Mouse (Mus musculus): ENCODE data around the gene Elfn2. TPM values are rescaled to one million over a fixed set of nuclear protein-coding genes. Genes with fewer than 3 reads are reported as not detected.

The Elfn2 gene
- polyA plus RNA-seq, 1 experiment: 0.04 TPM

DNA sequence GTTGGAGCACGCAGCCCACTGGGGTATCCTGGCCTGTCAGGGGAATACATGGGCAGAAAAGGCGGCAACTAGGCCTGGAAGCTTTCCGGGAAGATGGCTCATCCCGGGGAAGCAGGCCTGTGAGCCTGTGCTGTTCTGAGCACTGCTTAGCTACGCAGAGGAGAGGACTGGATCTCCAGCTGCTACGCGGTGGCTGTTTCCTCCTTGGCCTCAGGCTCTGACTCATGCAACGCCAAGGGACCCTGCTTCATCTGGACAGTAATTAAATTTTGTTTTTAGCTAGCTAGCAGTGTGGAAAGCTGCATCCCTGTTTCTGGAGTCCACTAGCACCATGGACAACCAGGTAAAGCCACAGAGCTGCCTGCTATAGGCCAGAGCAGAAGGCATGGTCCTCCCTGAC, 36.8 kb downstream of the Elfn2 start:
- DNase-seq (ENCODE audit: low spot score): no peak

DNA sequence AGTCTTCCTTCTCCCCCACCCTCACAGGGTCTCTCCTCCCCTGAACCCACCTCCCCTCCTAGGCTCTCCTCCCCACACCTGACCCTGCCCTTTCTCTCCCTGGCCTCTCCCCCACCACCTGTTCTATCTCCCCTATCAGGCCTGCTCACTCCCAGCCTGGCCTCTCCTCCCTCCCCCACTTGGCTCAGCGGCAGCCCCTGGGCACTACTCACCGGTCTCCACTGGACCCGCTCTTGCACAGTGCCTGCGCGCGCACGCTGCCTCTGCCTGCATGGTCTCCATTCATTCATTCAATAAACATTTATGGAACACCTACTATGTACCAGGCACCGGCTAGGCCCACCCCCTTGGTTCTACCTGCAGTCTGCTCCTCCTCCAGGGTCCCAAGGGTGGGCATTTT, 37.3 kb downstream of the Elfn2 start:
- DNase-seq (ENCODE audit: low spot score): no peak

DNA sequence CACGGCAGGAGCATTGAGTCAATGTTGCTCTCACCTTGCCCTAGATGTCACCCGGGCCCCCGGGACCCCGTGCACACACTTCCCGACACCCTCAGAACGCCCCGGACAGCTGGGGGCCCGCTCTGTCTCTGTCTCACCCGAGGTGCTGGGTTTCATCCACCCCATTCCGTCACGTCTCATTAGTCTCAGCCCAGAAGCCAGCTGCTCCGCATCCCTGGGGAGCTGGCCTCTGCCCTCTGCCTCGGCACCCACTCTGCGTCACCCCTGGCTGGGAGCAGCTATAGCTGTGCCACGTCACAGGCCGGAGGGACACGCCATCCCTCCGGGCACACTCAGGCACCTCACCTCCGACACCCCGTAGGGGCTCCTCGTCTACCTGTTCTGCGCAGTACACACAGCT, 38.3 kb downstream of the Elfn2 start:
- DNase-seq (ENCODE audit: low spot score): no peak

DNA sequence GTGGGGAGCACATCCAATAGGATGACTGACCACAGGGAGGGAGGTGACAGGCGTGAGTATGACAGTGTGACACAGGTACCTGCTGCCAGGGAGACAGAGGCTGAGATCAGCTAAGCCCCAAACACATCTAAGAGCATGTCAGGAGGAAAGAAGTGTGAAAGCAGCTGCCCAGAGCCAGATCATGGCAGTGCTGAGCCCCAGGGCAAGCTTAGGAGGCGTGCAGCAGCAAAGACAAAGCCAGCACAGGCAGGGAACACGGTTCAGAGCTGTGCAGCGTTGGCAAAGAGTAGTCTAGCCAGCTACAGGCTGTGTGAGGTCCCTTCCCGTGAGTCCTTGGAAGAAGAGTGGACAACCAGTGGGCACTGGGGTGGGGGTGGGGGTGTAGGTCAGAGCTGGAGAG, 40.9 kb downstream of the Elfn2 start:
- DNase-seq (ENCODE audit: low spot score): no peak

DNA sequence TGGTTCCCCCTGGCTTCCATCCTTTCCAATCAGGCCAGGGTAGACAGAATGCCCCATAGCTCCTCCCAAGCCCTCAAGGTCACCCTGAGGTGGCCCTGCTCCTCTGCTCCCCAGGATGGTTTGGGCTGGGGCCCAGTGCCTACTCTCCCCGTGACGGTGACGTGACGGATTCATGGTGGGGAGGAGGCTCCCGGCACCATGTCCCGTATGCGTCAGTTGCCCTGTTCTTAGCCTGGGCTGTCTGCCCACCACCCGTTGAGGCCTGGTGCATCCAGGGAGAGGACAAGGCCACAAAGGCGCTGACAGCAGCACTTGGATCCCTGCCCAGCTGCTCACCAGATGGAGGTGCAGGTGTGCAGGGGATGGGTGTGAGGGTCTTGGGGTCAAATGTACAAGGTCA, 41.6 kb downstream of the Elfn2 start:
- no peak for DNase-seq (ENCODE audit: low spot score)

DNA sequence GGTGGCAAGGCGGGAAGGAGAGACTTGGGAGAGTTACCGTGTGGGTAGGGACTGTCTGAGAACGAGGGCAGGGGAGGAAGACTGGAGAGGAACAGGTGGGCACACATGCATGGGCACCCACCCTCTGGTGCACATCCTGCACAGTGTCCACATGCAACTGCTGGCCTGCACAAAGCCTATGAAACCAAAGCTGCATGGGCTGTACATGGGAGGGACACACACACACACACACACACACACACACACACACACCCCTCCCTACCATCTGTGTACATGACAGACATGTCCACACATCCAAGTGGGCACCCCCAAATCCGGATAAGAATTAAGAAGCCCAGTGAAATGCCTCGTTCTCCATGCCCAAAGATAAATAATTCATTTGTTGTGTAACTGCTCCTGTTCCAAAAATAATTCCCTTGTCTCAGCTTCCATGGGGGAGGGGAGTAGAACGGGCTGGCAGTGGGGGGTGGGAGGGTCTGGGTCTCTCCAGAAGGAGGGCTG, 43.6 kb downstream of the Elfn2 start:
- DNase-seq (ENCODE audit: low spot score): no peak

DNA sequence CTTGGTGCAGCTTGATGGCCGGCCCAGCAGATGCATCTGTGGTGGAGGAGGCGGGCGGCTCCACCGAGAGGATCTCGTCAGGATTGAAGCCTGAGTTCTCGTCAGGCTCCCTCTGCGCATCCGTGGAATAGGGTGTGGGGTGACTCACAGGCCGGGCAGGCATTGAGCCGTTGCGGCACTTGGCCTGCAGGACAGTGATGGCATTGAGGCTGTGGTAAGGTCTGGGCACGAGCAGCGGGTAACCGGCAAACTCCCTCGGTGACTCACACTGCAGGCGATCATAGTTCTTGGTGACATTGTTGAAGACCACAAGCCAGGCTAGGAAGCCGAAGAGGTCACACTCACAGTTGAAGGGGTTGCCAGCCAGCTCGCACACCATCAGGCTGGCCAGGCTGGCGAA, 45.1 kb downstream of the Elfn2 start:
- DNase-seq (ENCODE audit: low spot score): no peak

DNA sequence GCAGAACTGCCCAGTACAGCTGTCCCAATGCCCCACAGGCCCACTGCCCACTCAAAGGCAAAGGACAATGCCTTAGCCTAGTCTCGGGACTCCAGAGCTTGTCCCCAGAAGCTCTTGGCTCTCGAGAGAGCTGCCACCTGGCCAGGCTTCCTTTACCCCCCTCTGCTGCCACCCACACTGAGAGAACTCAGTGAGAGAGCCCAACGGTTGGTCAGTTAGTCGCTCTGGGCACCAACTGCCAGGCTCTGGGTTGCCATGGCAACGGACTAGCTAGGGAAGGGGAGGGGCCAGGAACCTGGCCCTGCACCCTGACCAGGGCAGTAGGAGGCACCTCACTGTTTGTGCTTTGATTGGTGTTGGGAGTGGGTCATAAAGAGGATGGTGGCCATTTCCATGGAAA, 48.2 kb downstream of the Elfn2 start:
- DNase-seq (ENCODE audit: low spot score): no peak

DNA sequence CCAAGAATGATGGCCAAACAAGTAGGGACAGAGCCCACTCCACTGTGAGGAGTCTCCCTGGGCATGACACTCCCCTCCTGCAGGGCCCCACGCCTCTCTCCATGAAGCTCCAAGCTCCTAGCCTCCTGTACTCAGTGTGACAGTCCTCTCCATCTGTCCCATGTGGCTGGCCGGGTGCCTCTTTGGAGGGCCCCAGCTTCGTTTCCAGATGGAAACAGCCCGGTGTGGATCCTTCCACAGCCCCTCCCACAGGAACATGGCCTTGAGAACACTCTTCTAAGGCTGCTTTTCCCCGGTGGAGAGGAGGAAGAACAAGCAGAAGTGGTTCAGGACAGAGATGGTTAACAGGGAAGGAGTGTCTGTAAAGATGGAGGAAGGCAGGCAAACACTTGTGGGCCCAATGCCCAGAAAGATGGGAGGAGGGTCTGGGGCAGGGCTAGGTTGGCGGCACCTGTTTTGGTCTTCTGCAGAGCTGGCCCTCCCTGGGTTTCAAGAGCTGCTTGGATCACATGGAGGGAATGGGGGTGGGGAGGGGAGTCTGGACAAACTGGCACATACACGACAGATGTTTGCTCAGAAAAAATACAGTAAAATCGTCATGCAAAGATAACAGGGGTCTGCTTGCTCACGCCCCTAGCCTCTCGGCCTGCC, 49.2 kb downstream of the Elfn2 start:
- no peak for DNase-seq (ENCODE audit: low spot score)

DNA sequence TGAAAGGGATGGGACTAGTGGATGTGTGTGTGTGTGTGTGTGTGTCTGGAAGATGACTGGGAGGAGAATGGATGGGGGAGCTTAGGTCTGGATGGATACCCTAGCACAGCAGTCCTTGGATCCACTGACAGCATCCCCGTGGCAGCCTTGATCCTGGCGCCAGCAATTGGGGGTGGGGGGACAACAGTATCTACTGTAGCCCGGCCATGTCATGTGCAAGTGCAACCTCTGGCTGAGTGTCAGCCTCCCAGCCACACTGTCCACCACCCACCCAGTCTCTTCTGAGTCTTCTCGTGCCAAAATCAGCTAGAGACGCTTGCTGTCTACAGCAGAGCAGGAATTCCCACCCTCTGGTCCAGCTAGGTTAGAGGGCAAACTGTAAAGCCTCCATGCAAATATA, 54.3 kb downstream of the Elfn2 start:
- DNase-seq (ENCODE audit: low spot score): no peak

DNA sequence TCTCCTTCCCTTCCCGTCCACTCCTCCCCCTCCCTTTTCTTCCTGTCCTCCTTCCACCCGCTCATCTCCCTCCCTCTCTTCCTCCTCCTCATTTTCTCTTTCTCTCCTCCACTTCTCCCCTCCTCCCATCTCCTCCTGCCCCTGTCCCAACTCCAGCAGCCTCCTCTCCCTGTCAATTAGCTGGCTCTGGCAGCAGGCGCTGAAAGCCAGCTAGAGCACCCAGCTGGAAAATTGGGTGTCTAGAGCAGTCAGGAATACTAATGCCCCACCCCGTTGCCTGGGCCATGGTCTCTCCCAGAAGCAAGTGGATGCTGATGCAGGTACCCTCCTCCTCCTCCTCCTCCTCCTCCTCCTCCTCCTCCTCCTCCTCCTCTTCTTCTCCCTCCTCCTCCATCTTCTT, 67.4 kb downstream of the Elfn2 start:
- no peak for DNase-seq (ENCODE audit: low spot score)

DNA sequence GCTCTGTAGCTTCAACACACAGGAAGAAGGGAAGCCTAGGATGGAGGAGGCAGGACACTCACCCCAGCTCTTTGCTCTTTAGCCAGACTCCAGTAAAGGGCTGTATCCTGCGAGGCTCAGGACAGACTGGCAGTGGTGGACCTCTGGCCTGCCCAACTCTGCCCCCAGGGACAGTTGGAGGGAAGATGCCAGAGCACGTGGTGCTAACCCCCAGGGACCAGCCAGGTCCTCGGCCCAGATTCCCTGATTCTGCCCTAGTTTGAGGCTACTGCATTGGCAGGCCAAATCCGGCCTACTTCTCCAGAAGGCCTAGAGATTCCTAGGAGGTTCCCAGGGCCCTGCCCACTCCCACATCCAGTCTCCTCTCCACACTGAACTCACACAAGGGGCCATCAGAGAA, 70.8 kb downstream of the Elfn2 start:
- no peak for DNase-seq (ENCODE audit: low spot score)

DNA sequence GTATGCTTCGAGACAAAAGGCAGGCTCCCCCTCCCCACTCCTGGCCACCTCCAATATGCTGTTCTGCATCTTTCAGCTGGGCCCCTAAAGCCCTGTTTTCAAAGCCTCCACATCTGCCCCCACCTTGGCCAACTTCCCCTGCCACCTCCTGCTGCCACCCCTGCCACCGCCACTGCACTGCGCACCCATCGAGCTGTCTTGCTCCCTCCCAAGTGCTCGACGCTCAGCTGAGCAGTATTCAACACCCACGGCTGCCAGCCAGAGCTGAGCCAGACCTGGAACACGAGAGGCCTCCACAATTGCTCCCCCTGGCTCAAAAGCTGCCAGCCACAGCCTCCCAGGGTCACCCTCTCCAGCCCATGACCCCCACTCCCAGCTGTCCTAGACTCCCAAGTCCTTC, 74.0 kb downstream of the Elfn2 start:
- no peak for DNase-seq (ENCODE audit: low spot score)

DNA sequence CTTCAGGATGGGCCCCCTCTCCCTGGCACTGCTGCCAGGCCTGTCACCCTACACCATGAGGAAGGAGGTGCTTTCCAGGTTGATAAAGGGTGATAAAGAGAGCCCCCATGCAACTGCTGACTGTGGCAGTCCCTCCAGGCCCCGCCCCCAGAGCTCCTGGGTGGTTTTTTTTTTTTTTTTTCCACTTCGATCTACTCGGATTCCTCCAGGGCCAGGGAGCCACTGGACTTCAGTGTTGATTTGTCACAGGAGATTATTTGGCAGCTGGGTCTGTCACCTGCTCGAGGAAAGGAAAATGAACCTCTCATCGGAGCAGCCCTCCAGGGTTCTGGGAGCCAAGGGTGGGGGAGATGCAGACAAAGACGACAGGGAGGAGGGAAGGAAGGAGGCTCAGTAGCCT, 74.9 kb downstream of the Elfn2 start:
- DNase-seq (ENCODE audit: low spot score): no peak

DNA sequence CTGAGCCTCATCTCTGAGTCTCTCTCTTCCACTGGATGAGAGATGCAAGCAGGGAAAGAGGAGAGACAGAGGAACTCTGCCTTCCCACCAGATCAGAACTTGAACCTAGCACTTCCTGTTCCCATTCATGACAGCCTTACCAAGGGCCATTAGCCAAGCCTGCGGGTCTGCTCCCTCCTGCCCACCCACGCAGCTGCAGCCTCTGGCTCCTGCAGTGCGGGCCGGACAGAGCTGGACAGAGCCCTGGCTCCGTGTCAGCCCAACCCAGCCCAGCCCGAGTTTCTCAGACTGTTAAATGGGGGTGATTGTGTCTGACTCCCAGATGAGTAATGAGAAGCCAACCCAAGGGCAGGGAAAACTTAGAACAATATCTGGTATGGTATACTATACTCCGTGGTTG, 83.3 kb downstream of the Elfn2 start:
- DNase-seq (ENCODE audit: low spot score): no peak

DNA sequence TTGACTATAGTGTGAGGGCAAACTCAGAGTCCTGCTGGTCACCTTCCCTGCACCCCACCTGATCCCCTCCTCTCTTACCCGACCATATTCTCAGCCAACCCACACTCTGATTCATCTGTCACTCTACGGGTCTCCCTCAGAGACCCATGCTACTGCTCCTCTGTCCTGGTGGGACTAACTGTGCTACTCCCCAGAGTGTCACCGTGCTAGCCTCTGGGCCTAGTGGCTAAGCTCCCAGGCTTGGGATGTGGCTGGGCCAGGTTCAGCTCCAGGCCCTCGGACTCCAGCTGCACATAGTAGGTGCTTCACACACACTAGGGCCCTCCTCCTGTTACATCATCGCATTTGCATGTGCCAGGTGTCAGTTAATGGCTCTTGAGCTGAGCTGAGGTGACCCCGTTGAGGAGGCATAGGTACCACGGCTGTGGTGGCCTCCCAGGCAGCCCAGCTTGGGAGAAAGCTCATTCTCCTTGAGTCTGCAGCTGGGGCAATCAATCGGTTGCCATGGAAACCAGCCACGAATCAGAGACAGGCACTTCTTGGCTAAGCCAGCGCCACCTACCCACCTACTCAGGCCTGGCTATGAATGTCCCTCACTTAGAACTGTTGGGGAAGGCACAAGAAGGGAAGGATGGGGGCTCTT, 84.4 kb downstream of the Elfn2 start:
- no peak for DNase-seq (ENCODE audit: low spot score)

DNA sequence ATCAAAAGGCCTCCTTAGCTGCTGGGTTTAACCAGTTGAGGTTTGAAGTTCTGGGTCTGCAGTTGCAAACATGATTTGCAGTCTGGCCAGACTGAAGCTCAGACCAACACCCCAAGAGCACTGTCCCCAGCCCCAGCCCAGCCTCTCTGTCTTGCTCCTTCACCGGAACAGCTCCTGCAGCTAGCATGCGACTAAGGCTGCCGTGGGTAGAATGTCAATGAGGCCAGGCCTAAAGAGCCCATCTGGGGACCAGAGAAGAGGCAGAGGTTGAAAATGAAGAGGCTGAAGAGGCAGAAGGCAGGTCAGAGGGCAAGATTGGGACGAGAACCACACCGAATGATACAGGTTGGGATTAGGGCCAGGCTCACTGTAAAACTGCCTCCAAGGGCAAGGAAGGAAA, 85.2 kb downstream of the Elfn2 start:
- DNase-seq (ENCODE audit: low spot score): no peak

DNA sequence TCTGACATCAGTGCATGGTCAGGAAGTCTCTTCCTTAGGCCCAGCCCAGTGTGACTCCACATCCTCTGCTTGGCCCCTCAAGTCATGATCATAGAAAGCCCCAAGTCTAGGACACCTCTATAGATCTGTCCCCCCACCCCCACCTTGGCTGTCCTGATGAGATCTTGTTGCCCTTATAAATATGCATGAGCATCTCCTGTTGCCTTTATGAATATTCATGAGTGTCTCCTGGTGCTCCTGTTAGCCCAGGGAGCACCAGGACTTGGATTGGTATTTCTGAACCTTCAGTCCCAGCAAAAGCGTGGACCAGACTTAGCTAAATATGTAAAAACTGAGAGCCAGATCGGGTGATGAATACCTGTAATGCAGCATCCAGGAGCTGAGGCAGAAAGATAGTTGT, 86.2 kb downstream of the Elfn2 start:
- DNase-seq (ENCODE audit: low spot score): no peak

DNA sequence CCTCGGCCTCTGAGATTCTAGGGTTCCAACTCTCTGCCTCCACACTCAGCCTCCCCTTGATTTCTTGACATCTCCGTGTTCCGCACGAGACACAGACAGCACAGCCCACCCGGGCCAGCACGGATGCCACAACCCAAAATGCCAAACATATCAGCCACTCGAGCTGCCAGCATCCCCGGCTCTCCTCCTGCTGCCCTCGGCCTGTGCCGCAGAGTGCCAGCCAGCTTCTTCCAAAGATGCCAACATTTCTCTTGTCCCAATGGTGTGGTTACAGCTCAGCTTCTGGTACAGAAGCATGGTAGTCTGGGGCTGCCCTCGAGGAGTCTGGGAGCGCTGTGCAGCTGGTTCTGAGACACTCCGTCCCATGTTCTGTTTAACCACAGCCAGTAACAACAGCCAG, 92.3 kb downstream of the Elfn2 start:
- no peak for DNase-seq (ENCODE audit: low spot score)

DNA sequence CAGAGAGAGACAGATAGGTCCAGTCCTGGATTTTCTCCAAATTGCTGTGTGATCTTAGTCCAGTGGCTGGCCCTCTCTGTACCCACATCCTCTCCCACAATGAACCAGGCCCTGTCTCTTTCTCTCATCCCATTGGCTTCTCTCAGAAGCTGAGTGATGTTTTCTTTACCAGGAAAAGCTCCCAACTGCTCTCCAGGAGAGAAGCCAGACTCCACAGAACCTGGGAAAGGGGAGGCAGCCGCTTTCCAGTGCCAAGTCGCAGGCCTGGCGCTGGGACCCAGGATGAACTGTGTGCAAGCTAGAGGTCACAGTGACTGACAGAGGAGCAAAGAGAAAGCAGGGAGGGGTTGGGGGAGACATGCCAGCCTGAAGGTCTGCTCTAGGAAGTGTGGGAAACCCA, 93.6 kb downstream of the Elfn2 start:
- no peak for DNase-seq (ENCODE audit: low spot score)

DNA sequence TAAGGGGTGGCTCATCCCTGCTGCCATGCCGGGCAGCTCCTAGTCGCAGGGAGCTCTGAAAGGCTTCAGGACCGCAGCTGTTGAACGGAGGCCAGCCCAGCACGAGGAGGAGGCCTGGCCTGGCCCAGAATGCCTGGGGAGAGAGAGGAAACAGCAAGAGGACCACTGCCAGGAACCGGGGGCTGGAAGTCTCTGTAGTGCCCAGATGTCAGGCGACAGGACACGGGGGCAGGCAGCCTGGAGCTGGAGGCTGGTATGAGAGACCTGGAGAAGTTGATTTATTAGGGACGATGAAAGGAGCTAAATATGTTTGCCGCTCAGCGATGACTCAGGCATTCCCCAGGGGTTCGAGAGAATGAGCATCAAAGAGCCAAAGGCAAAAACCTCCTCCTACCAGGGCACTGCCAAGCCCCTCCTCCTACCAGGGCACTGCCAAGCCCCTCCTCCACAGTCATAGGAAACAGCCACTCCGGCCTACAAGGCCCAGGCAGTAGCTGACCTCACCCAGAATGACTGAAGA, 94.1 kb downstream of the Elfn2 start:
- DNase-seq (ENCODE audit: low spot score): peak; percentile 47

DNA sequence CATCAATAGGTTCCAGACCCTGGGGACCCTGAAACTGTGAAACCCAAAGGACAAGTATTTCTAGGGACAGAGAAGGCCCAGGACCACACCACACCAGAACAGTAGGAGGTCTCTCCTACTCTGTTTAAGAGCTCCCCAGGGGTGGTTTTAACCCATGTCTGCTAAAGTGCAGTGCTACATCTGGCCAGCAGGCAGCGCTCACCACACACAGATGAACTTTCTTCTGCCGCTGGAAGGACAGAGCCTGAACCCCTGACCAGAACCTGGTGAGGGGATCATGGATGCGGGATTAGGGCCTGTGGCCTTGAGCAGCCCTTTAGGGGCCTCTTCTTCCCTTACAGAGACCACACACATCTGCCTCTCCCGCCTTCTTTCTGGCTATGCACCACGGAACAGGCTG, 95.1 kb downstream of the Elfn2 start:
- DNase-seq (ENCODE audit: low spot score): peak; percentile 52
